Mouse (Mus musculus): ENCODE measurements around the gene Nmt1. TPM values are rescaled to one million over a fixed set of nuclear protein-coding genes. Genes with fewer than 3 reads are reported as not detected.

Gene Nmt1
- polyA plus RNA-seq, 1 experiment = 57.6 TPM

DNA sequence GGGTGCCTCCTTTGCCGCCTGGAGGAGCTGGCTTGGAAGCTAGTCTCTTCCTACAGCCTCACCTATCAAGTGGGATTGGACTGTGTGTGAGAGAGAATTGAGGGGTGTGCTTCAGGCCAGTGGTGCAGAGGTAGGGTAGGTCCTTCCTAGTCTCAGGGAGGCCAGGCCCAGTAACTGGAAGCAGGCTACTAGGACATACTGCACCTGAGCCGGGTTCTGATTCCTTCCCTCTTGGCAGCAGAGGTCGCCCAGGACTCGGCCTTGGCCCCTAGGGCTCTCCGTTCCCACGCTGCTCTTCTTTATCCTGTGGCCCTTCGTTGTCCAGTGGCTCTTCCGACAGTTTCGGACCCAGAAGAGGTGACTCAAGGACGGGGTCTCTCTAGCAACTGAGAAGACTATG lies 83.3 kb downstream of the Nmt1 start:
- DNase-seq (ENCODE audit: low spot score) = no peak

DNA sequence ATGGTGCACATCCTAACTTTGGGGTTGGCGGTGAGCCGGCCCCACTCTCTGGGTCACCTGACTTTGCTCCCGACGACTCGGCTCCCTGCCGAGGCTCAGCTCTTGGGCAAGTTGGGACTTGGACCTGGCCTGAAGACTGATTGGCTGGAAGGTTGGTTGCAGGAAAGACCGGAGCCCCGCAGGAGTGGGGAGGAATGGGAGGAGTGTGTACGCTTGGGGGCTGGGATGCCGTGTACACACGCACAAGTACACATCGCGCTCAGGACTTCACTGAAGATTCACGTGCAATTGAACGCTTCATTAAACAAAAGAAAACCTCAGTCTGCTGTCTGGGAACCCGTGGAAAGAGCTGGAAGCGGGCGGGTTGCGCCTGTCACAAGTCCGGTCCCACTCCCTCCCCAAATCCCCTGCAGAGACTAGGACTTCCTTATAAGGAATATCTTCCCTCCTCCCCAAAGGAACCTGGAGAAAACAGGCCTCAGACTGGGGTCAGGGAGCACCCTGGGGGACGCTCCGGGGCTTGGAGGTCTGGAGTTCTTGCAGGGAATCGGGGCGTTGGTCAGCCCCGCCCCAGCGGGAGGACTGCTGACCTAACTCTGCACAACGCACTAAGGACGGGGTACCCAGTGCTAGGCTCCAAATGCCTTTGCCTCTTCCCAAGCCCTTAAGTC lies 84.0 kb downstream of the Nmt1 start:
- peak; percentile 75 for DNase-seq (ENCODE audit: low spot score)

DNA sequence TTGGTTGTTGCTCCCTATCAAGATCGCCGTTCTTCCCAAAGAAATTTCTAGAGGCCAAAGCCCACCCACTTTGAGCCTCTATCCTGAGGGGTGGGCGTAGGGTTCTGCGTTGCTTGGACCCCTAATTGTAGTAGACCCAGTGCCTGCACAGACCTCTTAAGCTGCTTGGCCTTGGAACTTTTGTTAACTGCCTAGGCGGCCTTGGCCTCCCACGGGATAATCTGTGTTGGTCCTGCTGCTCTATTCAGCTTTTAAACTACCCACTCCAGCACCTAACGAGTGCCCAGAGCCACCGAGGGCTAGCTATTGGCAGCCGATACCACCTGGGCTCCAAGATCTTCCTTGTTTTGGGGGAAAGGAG lies 84.5 kb downstream of the Nmt1 start:
- DNase-seq (ENCODE audit: low spot score) = no peak

DNA sequence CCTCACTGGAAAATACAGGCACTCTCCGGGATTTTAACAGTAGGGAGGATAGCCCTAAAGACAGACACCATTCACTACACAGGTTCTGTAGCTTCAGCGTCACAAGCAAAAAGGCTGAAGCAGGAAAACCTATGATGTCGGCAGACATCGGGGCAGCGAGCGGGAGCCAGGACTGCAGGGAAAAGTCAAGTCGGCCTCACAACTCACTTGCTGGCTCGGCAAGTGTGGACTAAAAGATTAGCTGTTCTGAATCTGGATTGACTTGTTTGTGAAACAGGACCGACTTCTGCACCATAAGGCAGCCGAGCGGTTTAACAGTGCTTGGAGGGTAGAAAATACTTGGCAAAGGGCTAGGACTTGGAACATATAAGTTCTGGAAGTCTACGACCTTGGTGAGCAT lies 85.0 kb downstream of the Nmt1 start:
- DNase-seq (ENCODE audit: low spot score) = no peak

DNA sequence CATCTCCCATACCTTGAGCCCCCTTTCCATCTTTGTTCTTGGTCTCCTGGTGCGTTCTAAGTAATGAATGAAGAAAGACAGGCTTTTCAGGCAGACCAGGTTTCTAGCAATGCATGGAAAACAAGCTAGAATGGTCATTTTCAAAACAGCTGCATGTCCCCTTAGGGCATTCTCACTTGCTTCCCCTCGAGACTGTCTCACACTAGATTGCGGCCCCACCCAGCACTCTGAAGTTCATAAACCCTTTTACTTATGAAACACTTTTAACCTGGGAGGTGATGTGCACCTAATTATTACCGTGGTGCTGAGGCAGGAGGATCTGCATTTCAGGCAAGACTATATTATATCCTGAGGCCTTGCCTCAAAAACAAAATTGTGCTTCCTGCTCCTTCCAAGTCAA lies 85.8 kb downstream of the Nmt1 start:
- DNase-seq (ENCODE audit: low spot score) = no peak

DNA sequence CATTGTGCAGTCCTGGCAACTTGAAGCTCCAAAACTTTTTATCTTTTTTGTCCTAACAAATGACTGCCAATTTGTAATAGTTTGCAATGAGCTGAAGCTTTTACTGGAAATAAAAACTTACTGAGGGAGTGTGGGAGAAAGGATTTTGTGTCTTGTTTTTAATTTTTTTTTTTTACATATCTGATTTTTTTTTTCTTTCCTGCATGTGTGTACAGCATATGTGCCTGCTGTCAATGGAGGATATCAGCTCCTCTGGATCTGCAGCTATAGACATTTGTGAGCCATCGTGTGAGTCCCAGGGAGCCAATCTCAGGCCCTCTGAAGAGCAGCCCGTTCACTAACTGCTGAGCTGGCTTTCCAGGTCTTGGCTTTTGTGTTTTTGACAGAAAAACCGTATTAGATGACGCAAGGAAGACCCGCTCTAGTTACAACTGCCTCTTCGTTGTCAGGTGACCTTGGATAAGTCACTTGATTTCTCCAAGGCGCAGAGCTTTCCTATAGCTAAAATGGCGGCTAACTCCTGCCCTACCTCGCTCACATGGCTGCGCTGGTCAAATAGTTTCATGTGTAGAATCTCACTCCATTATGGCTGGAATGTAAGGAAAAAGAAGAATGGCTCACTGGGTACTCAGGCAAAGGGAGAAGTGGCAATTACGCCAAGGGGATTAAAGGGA lies 86.4 kb downstream of the Nmt1 start:
- DNase-seq (ENCODE audit: low spot score) = no peak

DNA sequence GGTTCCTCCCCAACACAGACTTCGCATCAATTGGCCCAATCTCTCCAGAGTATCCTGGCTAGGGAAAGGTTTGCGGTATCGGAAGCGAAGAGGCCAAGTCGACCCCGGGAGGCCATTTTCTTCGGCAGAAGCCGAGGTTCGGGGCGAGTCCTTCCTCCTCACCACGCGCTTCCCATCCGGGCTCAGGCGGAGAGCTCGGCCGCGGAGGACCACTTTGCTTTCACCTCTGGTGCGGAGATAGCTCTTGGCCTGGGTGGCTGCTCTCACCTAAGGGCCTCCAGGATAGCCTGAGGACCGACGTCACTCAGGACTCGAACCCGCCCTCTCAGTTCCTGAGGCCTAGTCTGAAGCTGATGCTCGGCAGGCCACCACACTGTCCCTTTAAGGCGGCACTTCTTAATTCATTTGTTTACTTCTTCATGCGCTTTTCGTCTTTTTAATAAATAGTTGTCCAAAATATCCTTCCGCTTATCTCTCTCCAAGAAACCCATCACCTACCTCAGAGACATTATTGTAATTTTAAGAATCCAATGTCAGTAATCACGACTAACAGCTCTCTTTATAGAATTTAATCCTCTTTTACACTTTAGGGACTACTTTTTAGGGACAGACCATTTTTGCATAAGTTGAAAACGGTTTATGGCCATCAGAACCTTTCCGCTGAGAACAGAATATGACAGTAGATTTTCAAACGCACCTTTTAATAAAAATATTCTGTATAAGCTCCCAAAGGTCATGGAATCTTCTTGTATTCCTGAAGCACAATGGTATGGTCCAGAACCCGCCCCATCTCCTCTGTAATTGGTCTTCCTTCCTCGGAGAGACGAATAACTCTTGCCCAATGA lies 87.4 kb downstream of the Nmt1 start:
- peak; percentile 75 for DNase-seq (ENCODE audit: low spot score)

DNA sequence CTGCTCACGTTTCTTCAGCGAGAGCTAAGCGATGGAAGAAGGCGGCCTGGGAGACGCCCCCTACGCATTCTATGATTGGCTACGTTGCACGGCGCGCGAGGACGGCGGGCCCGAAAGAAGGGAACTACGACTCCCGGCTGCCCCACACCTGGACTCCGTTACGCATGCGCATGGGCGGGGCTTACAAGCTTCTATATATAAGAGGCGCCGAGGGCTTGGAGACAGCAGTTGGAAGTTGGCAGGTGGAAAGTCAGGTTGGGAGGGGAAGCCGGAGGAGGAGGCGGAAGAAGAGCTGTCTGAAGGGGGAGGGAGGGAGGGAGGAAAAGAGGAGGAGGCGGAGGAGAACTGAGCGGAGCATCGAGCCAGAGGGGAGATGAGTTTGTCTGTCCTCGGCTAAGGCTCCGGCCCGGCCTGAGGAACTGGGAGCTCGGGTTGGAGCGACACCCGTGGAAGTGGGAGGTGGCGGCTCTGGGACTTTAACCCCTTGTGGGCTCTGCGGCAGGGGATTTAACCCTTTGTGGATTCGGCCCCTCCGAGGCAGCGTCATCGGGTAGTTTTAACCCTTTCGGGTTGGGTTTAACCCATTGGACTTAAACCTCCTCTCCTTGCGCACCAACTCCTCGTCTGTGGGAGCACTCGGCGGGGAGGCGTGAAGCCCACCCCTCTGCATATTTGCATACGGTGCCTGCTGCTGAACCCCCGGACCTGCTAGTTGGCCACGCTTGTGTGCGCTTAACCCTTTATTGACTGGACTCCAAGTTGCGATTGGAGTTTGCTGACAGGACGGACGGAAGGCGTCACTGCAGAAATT lies 88.2 kb downstream of the Nmt1 start, which contains the start of gene Hexim1:
Gene Hexim1, plus strand, starts transcription at position 224 of the 811 bp plus-strand sequence.
- DNase-seq (ENCODE audit: low spot score) = peak; percentile 99

DNA sequence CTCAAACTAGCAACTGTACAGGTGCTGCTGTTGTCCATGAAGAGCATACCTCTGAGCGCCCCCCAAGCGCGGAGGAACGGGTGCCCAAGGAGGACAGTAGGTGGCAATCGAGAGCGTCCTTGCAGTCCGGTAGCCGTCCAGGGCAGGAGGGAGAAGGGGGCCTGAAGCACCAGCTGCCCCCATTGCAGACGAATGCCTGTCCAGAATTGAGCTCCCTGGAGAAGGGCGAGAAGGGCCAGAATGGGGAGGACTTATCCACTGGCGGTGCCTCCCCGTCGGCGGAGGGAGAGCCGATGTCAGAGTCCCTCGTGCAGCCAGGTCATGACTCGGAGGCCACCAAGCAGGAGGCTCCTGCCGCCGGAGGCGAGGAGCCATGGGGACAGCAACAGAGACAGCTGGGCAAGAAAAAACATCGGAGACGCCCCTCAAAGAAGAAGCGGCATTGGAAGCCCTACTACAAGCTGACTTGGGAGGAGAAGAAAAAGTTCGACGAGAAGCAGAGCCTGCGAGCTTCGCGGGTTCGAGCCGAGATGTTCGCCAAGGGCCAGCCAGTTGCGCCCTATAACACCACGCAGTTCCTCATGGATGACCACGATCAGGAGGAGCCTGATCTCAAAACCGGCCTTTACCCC lies 89.1 kb downstream of the Nmt1 start:
- DNase-seq (ENCODE audit: low spot score) = peak; percentile 68

DNA sequence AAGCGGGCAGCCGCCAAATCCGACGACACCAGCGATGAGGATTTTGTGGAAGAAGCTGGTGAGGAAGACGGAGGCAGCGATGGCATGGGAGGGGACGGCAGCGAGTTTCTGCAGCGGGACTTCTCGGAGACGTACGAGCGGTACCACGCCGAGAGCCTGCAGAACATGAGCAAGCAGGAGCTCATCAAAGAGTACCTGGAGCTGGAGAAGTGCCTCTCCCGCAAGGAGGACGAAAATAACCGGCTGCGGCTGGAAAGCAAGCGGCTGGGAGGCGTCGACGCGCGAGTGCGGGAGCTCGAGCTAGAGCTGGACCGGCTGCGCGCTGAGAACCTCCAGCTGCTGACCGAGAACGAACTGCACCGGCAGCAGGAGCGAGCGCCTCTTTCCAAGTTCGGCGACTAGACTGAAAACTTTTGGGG lies 89.6 kb downstream of the Nmt1 start:
- peak; percentile 58 for DNase-seq (ENCODE audit: low spot score)

Other genes starting within 250 kb of the Nmt1 start
- gene Gjc1, start 208.5 kb upstream of the Nmt1 start, polyA plus RNA-seq (2012; rRNA removed) = 31.1 and 31.3 TPM in 2 replicates
- gene Higd1b, start 192.3 kb upstream of the Nmt1 start, polyA plus RNA-seq (2012; rRNA removed) = 3.2 and 4.0 TPM in 2 replicates
- gene Eftud2, start 147.2 kb upstream of the Nmt1 start, polyA plus RNA-seq (2012; rRNA removed) = 42.1 and 43.4 TPM in 2 replicates
- gene Ccdc103, start 147.0 kb upstream of the Nmt1 start, polyA plus RNA-seq (2012; rRNA removed) = 0.66 and 0.77 TPM in 2 replicates
- not detected in 2 replicates for gene Fam187a, start 143.0 kb upstream of the Nmt1 start, polyA plus RNA-seq (2012; rRNA removed)
- 0.53 and 0.56 TPM in 2 replicates for gene Gfap, start 127.3 kb upstream of the Nmt1 start, polyA plus RNA-seq (2012; rRNA removed)
- 0.56 and 0.71 TPM in 2 replicates for gene Kif18b, start 103.1 kb upstream of the Nmt1 start, polyA plus RNA-seq (2012; rRNA removed)
- 0.44 and 0.49 TPM in 2 replicates for gene C1ql1, start 81.5 kb upstream of the Nmt1 start, polyA plus RNA-seq (2012; rRNA removed)
- gene Dcakd, start 143 bp downstream of the Nmt1 start, polyA plus RNA-seq (2012; rRNA removed) = 42.8 and 43.1 TPM in 2 replicates
- 30.9 and 36.8 TPM in 2 replicates for gene Plcd3, start 73.5 kb downstream of the Nmt1 start, polyA plus RNA-seq (2012; rRNA removed)
- 59.4 and 76.0 TPM in 2 replicates for gene Acbd4, start 73.5 kb downstream of the Nmt1 start, polyA plus RNA-seq (2012; rRNA removed)
- gene Hexim1, start 88.0 kb downstream of the Nmt1 start, polyA plus RNA-seq (2012; rRNA removed) = 28.4 and 29.3 TPM in 2 replicates
- gene Hexim2, start 104.2 kb downstream of the Nmt1 start, polyA plus RNA-seq (2012; rRNA removed) = 4.1 and 4.5 TPM in 2 replicates
- 6.4 and 6.6 TPM in 2 replicates for gene Fmnl1, start 142.9 kb downstream of the Nmt1 start, polyA plus RNA-seq (2012; rRNA removed)
- 1.3 and 3.3 TPM in 2 replicates for gene 1700023F06Rik, start 180.4 kb downstream of the Nmt1 start, polyA plus RNA-seq (2012; rRNA removed)
- gene Spata32, start 190.2 kb downstream of the Nmt1 start, polyA plus RNA-seq (2012; rRNA removed) = not detected in 2 replicates
- 6.6 and 8.9 TPM in 2 replicates for gene Map3k14, start 239.3 kb downstream of the Nmt1 start, polyA plus RNA-seq (2012; rRNA removed)

All from urinary bladder, adult 2 months (tissue).